Mouse (Mus musculus): ENCODE measurements around the gene Btbd2. TPM values are rescaled to one million over a fixed set of nuclear protein-coding genes. Genes with fewer than 3 reads are reported as not detected.
A peak's percentile ranks its signal among the peaks of the same experiment; 100 is the strongest.

Gene Btbd2
- total and polyA plus RNA-seq, 3 experiments, result 43.1 to 81.8 TPM; not detected in 1

- H3K4me1 ChIP-seq (ENCODE audit: control insufficient read depth in 1 of 2, insufficient read depth in 2 of 2, low read length in 2 of 2), result peaks cover 33 to 58% of the 10 kb centered on the region in 2 experiments
Measured at GRCm38 (mm10) chr10:80700038-80700504, 43.2 kb upstream of the Btbd2 start.

GRCm38 (mm10) chr10:80698605-80699004 lies 41.7 kb upstream of the Btbd2 start:
- no peak overlapping the region; the same call in 1 of the 2 replicates for H3K9ac ChIP-seq (ENCODE audit: control insufficient read depth, low read depth, low read length, poor library complexity, severe bottlenecking)
- H3K27ac ChIP-seq (ENCODE audit: control insufficient read depth, low read depth, low read length), result peak overlapping the region; percentile 61; the same call in 1 of the 2 replicates
- no peak for DNase-seq (ENCODE audit: low read depth, low spot score)
- H3K4me1 ChIP-seq (ENCODE audit: control insufficient read depth in 1 of 2, insufficient read depth in 2 of 2, low read length in 2 of 2), result peaks cover 39 to 73% of the 10 kb centered on the region in 2 experiments
- no peak overlapping the region for H3K4me3 ChIP-seq (ENCODE audit: control insufficient read depth in 1 of 2, insufficient read depth in 1 of 2, low read depth in 2 of 2, low read length in 2 of 2)
- H3K79me2 ChIP-seq (ENCODE audit: control insufficient read depth, insufficient read depth, low read length, poor library complexity), result peaks cover 4% of the 10 kb centered on the region
- H3K36me3 ChIP-seq (ENCODE audit: control insufficient read depth in 1 of 2, insufficient read depth in 2 of 2, low read length in 2 of 2), result peaks cover 0 to 52% of the 10 kb centered on the region in 2 experiments; a peak in 2 of 4 replicates
- no peaks in the 10 kb centered on the region for H3K9me3 ChIP-seq (replicated peaks; ENCODE audit: insufficient read depth, low read length)
- no peaks in the 10 kb centered on the region for H3K27me3 ChIP-seq (ENCODE audit: control insufficient read depth in 1 of 2, insufficient read depth in 2 of 2, low read length in 2 of 2)
- TF ChIP-seq BHLHE40 (IDR thresholded peaks at IDR 0.05; ENCODE audit: borderline replicate concordance, low read depth, low read length) (no peak), MXI1 (IDR thresholded peaks at IDR 0.05; ENCODE audit: low read depth, low read length) (no peak), USF1 (IDR thresholded peaks at IDR 0.05; ENCODE audit: low read depth, low read length) (no peak), ZKSCAN1 (IDR thresholded peaks at IDR 0.05; ENCODE audit: low read depth, low read length) (no peak), ZNF384 (IDR thresholded peaks at IDR 0.05; ENCODE audit: low read depth, low read length) (no peak), CHD2 (IDR thresholded peaks at IDR 0.05; ENCODE audit: low read length) (no peak), ELF1 (IDR thresholded peaks at IDR 0.05; ENCODE audit: low read depth, low read length) (no peak)

More at GRCm38 (mm10) chr10:80700038-80700504, 43.2 kb upstream of the Btbd2 start:
- Histone ChIP-seq H3K36me3 (ENCODE audit: control insufficient read depth in 1 of 2, insufficient read depth in 2 of 2, low read length in 2 of 2) (peaks cover 0 to 41% of the 10 kb centered on the region in 2 experiments; a peak in 2 of 4 replicates), H3K9ac (ENCODE audit: control insufficient read depth, low read depth, low read length, poor library complexity, severe bottlenecking) (peak overlapping the region; percentile 8; the same call in 1 of the 2 replicates), H3K9me3 (replicated peaks; ENCODE audit: insufficient read depth, low read length) (no peaks in the 10 kb centered on the region), H3K27me3 (ENCODE audit: control insufficient read depth in 1 of 2, insufficient read depth in 2 of 2, low read length in 2 of 2) (no peaks in the 10 kb centered on the region), H3K79me2 (ENCODE audit: control insufficient read depth, insufficient read depth, low read length, poor library complexity) (peaks cover 4% of the 10 kb centered on the region), H3K4me3 (ENCODE audit: control insufficient read depth in 1 of 2, insufficient read depth in 1 of 2, low read depth in 2 of 2, low read length in 2 of 2) (no peak overlapping the region; a peak in 1 of 4 replicates), H3K27ac (ENCODE audit: control insufficient read depth, low read depth, low read length) (peak overlapping the region; percentile 75; the same call in 1 of the 2 replicates)
- TF ChIP-seq ELF1 (IDR thresholded peaks at IDR 0.05; ENCODE audit: low read depth, low read length), result no peak
- TF ChIP-seq POLR2AphosphoS5 (IDR thresholded peaks at IDR 0.05; ENCODE audit: borderline replicate concordance, low read depth, low read length), result no peak
- TF ChIP-seq ZNF384 (IDR thresholded peaks at IDR 0.05; ENCODE audit: low read depth, low read length), result 0 out of 2 replicates have a peak, but pooled peaks have one; percentile 26
- TF ChIP-seq EP300 (IDR thresholded peaks at IDR 0.05; ENCODE audit: low read depth in 1 of 2, low read length in 2 of 2), result no peak
- no peak for TF ChIP-seq MXI1 (IDR thresholded peaks at IDR 0.05; ENCODE audit: low read depth, low read length)
- no peak for TF ChIP-seq MAZ (IDR thresholded peaks at IDR 0.05; ENCODE audit: low read depth, low read length)
- no peak for DNase-seq (ENCODE audit: low read depth, low spot score)

GRCm38 (mm10) chr10:80697812-80698211 lies 40.9 kb upstream of the Btbd2 start:
- H3K27me3 ChIP-seq (ENCODE audit: control insufficient read depth in 1 of 2, insufficient read depth in 2 of 2, low read length in 2 of 2), result no peaks in the 10 kb centered on the region
- no peaks in the 10 kb centered on the region for H3K9me3 ChIP-seq (replicated peaks; ENCODE audit: insufficient read depth, low read length)
- peak; percentile 93 for DNase-seq (ENCODE audit: low read depth, low spot score)
- H3K4me3 ChIP-seq (ENCODE audit: control insufficient read depth in 1 of 2, insufficient read depth in 1 of 2, low read depth in 2 of 2, low read length in 2 of 2), result no peak overlapping the region; a peak in 1 of 4 replicates
- H3K36me3 ChIP-seq (ENCODE audit: control insufficient read depth in 1 of 2, insufficient read depth in 2 of 2, low read length in 2 of 2), result peaks cover 0 to 57% of the 10 kb centered on the region in 2 experiments; a peak in 2 of 4 replicates
- peaks cover 4% of the 10 kb centered on the region for H3K79me2 ChIP-seq (ENCODE audit: control insufficient read depth, insufficient read depth, low read length, poor library complexity)
- H3K9ac ChIP-seq (ENCODE audit: control insufficient read depth, low read depth, low read length, poor library complexity, severe bottlenecking), result peak overlapping the region; percentile 3; the same call in 1 of the 2 replicates
- H3K4me1 ChIP-seq (ENCODE audit: control insufficient read depth in 1 of 2, insufficient read depth in 2 of 2, low read length in 2 of 2), result peaks cover 37 to 74% of the 10 kb centered on the region in 2 experiments
- peak overlapping the region; percentile 61 for H3K27ac ChIP-seq (ENCODE audit: control insufficient read depth, low read depth, low read length)
- TF ChIP-seq EP300 (IDR thresholded peaks at IDR 0.05; ENCODE audit: low read depth in 1 of 2, low read length in 2 of 2) (peak; percentile 95 to 99), USF2 (IDR thresholded peaks at IDR 0.05; ENCODE audit: borderline replicate concordance in 1 of 2, insufficient read depth in 1 of 2, low read depth in 1 of 2, low read length in 2 of 2) (no peak), E2F4 (IDR thresholded peaks at IDR 0.05; ENCODE audit: borderline replicate concordance, low read depth, low read length) (0 out of 2 replicates have a peak, but pooled peaks have one; percentile 48), POLR2AphosphoS5 (IDR thresholded peaks at IDR 0.05; ENCODE audit: borderline replicate concordance, low read depth, low read length) (no peak), KAT2A (conservative IDR thresholded peaks at IDR 0.05; ENCODE audit: low read depth, low read length) (no peak; the same call in 1 of the 2 replicates), ZC3H11A (IDR thresholded peaks at IDR 0.05; ENCODE audit: low read depth, low read length) (peak; percentile 11; the same call in 1 of the 2 replicates), POLR2AphosphoS2 (IDR thresholded peaks at IDR 0.05; ENCODE audit: low read length) (peak; percentile 84), ETS1 (IDR thresholded peaks at IDR 0.05; ENCODE audit: low read depth, low read length) (peak; percentile 94), MAZ (IDR thresholded peaks at IDR 0.05; ENCODE audit: low read depth, low read length) (peak; percentile 93), RCOR1 (IDR thresholded peaks at IDR 0.05; ENCODE audit: low read depth, low read length) (peak; percentile 100), JUND (IDR thresholded peaks at IDR 0.05; ENCODE audit: low read depth, low read length) (no peak), POLR2A (IDR thresholded peaks at IDR 0.05; ENCODE audit: control insufficient read depth in 1 of 2, insufficient read depth in 1 of 2, low read depth in 1 of 2, low read length in 2 of 2, poor library complexity in 1 of 2) (peak in 1 of 2 experiments; percentile 41; a peak in 1 of 4 replicates), MEF2A (IDR thresholded peaks at IDR 0.05; ENCODE audit: extremely low read depth, insufficient replicate concordance, low read depth, low read length, poor library complexity, severe bottlenecking) (peak; percentile 62; the same call in 1 of the 2 replicates), RAD21 (IDR thresholded peaks at IDR 0.05; ENCODE audit: low read depth, low read length) (no peak), TCF12 (IDR thresholded peaks at IDR 0.05; ENCODE audit: low read depth, low read length) (peak; percentile 100)
